Mouse (Mus musculus) MEL (cell line): Measurements from ENCODE around the gene Fn1.

Experiments used
- CTCF ChIP-seq, 3 experiments: IDR thresholded peaks in 2 of 3; conservative IDR thresholded peaks in 1 of 3; 2 replicates each; pipeline ENCODE4 v1.5.1; 2011 to 2012; ENCODE audit warnings: low read length in 3 of 3, low read depth in 2 of 3, mild to moderate bottlenecking in 2 of 3, improper control_type of control experiment in 1 of 3, inconsistent platforms in 1 of 3, mixed read lengths in 1 of 3, moderate library complexity in 1 of 3; ENCODE audit not compliant: control insufficient read depth in 1 of 3, insufficient read depth in 1 of 3, poor library complexity in 1 of 3, severe bottlenecking in 1 of 3
- E2F4 ChIP-seq: IDR thresholded peaks from 2 replicates; pipeline ENCODE4 v1.6.1; 2011; ENCODE audit warnings: low read depth, low read length, improper control_type of control experiment, borderline replicate concordance
- GATA1 ChIP-seq: IDR thresholded peaks from 2 replicates; pipeline ENCODE4 v1.6.1; 2011; ENCODE audit warnings: low read depth, low read length, improper control_type of control experiment
- MAFK ChIP-seq: IDR thresholded peaks from 2 replicates; pipeline ENCODE4 v1.6.1; 2011; ENCODE audit warnings: low read depth, mild to moderate bottlenecking, low read length, improper control_type of control experiment, borderline replicate concordance
- NELFE ChIP-seq: IDR thresholded peaks from 2 replicates; pipeline ENCODE4 v1.6.1; 2011; ENCODE audit warnings: low read depth, low read length, improper control_type of control experiment

GRCm38 (mm10) chr1:71691472-71692277 is 38.7 kb upstream of the Fn1 start:
- TF ChIP-seq NELFE (no peak), MAFK (no peak), E2F4 (no peak), CTCF (IDR thresholded peaks at IDR 0.05 in 2 of 3, conservative IDR thresholded peaks at IDR 0.05 in 1 of 3; ENCODE audit: control insufficient read depth in 1 of 3, insufficient read depth in 1 of 3, low read depth in 2 of 3, low read length in 3 of 3, poor library complexity in 1 of 3, severe bottlenecking in 1 of 3) (no peak), GATA1 (no peak)
